Mouse (Mus musculus) heart, adult 11 months (tissue): ENCODE measurements at regions not wholly inside any gene's neighbourhood (a gene's known extent, or its start where the extent isn't known, plus 50 kb on each side); places are given as distances from the start of the nearest gene placed in this dataset.

Experiments
- DNase-seq: peaks from one replicate; pipeline ENCODE4 v3.0.0; 2022

- peak; percentile 68 for DNase-seq
These were observed 56.6 kb downstream of the Zfp503 start for GRCm38 (mm10) chr14:21932771-21933170.

- no peak for DNase-seq
These were observed 57.5 kb downstream of the Zfp503 start for GRCm38 (mm10) chr14:21931944-21932343.

- DNase-seq: no peak
These were observed 60.4 kb downstream of the Zfp503 start for GRCm38 (mm10) chr14:21929048-21929447.

- peak; percentile 72 for DNase-seq
These were observed 67.9 kb upstream of the Comtd1 start for GRCm38 (mm10) chr14:21916671-21917070.

- peak; percentile 94 for DNase-seq
These were observed 56.0 kb upstream of the Comtd1 start for GRCm38 (mm10) chr14:21904498-21905395.

GRCm38 (mm10) chr14:21903562-21904497 is 55.1 kb upstream of the Comtd1 start:
- peak; percentile 90 for DNase-seq

- peak; percentile 81 for DNase-seq
These were observed 54.1 kb upstream of the Comtd1 start for GRCm38 (mm10) chr14:21902856-21903255.

- peak; percentile 44 for DNase-seq
These were observed 53.7 kb upstream of the Comtd1 start for GRCm38 (mm10) chr14:21902456-21902855.

GRCm38 (mm10) chr14:21900951-21901350 is 52.2 kb upstream of the Comtd1 start:
- peak; percentile 55 for DNase-seq

- DNase-seq: no peak
These were observed 51.7 kb upstream of the Comtd1 start for GRCm38 (mm10) chr14:21900516-21900915.
